Mouse (Mus musculus) ES-E14 (cell line): ENCODE results near the gene Gmppa. TPM values are rescaled to one million over a fixed set of nuclear protein-coding genes. Genes with fewer than 3 reads are reported as not detected.
A peak's percentile ranks its signal among the peaks of the same experiment; 100 is the strongest.

Source experiments
- DNase-seq: peaks from one replicate; pipeline ENCODE4 v3.0.0-alpha.2; 2013; ENCODE audit warnings: low read depth, low spot score
- H3K27ac ChIP-seq: 2 replicates; pipeline ENCODE4 v1.5.1; 2012; ENCODE audit warnings: low read depth, mild to moderate bottlenecking, low read length, moderate library complexity, mixed read lengths; ENCODE audit not compliant: poor library complexity, insufficient read depth, severe bottlenecking
- H3K36me3 ChIP-seq: 2 replicates; pipeline ENCODE4 v1.6.1; 2012; ENCODE audit warnings: mild to moderate bottlenecking, low read length, moderate library complexity, mixed read lengths; ENCODE audit not compliant: control insufficient read depth, poor library complexity, insufficient read depth, severe bottlenecking
- H3K4me1 ChIP-seq, 2 experiments: fragments of 150-350 bp in 1 of 2; sonication (generic) in 1 of 2; 2 replicates each; pipeline ENCODE4 v1.6.1; 2012; ENCODE audit warnings: low read length in 2 of 2, mild to moderate bottlenecking in 1 of 2, mixed read lengths in 1 of 2; ENCODE audit not compliant: control insufficient read depth in 2 of 2, insufficient read depth in 2 of 2, poor library complexity in 1 of 2
- H3K4me3 ChIP-seq, 2 experiments: fragments of 150-350 bp in 1 of 2; sonication (generic) in 1 of 2; 2 replicates each; pipeline ENCODE4 v1.5.1; 2012; ENCODE audit warnings: low read length in 2 of 2, low read depth in 1 of 2, mild to moderate bottlenecking in 1 of 2, mixed read lengths in 1 of 2; ENCODE audit not compliant: insufficient read depth in 1 of 2, poor library complexity in 1 of 2, severe bottlenecking in 1 of 2
- H3K9ac ChIP-seq: 2 replicates; pipeline ENCODE4 v1.6.1; 2012; ENCODE audit warnings: low read depth, mild to moderate bottlenecking, low read length, mixed read lengths; ENCODE audit not compliant: poor library complexity, insufficient read depth, severe bottlenecking
- H3K9me3 ChIP-seq: fragments of 150-350 bp; sonication (generic); 2 replicates; pipeline ENCODE4 v1.6.1; 2012; ENCODE audit warnings: low read depth, mild to moderate bottlenecking, low read length; ENCODE audit not compliant: control insufficient read depth, insufficient read depth
- CHD2 ChIP-seq: IDR thresholded peaks from 2 replicates; pipeline ENCODE4 v1.6.1; 2014; ENCODE audit warnings: mild to moderate bottlenecking, low read depth, low read length, inconsistent platforms
- HCFC1 ChIP-seq: IDR thresholded peaks from 2 replicates; pipeline ENCODE4 v1.6.1; 2012; ENCODE audit warnings: low read length, inconsistent platforms, borderline replicate concordance; ENCODE audit not compliant: insufficient read depth
- MAFK ChIP-seq: IDR thresholded peaks from 2 replicates; pipeline ENCODE4 v1.6.1; 2014; ENCODE audit warnings: mild to moderate bottlenecking, low read depth, low read length, inconsistent platforms; ENCODE audit not compliant: insufficient read depth
- ZC3H11A ChIP-seq: IDR thresholded peaks from 2 replicates; pipeline ENCODE4 v1.6.1; 2012; ENCODE audit warnings: low read depth, mild to moderate bottlenecking, inconsistent platforms, low read length, borderline replicate concordance
- ZNF384 ChIP-seq: IDR thresholded peaks from 2 replicates; pipeline ENCODE4 v1.6.1; 2012; ENCODE audit warnings: low read depth, low read length, inconsistent platforms
- in situ Hi-C, 2 experiments: fragments of 600-800 bp; cut with MboI; formaldehyde crosslinking; loops; one replicate each; pipeline ENCODE4 v1.15.1; 2025; ENCODE audit warnings: low sequenced_read_pairs in 2 of 2, inconsistent platforms in 1 of 2; ENCODE audit not compliant: unreplicated experiment in 2 of 2
- total RNA-seq: library from RNA; depleted of rRNA; stranded (reverse); fragments of 300-350 nt; gene quantifications from 2 replicates; pipeline ENCODE4 v1.2.3, GENCODE M21; 2012

Gene Gmppa
- total RNA-seq, 1 experiment = 40.2 TPM

DNA sequence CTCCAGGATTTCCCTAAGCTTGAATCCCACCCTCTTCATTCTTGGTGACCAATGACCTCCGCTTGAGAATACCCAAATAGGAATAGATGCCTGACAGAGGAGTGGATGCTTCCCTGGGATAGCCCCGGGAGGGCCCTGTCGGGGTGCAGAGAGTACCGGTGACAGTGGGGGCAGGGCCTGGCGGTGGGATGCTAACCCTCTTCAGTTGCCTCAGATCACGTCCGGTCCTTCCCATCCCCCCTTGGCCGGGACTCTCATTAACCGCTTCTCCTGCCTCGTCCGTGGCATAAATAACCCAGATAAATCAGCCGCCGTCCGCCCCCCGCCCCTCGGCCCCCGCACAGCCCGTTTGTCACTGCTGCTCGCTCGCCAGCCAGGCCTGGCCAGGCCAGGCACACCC, 10.9 kb downstream of the Gmppa start:
- Histone ChIP-seq H3K27ac (no peak overlapping the region), H3K36me3 (peaks cover 5% of the 10 kb centered on the region; the same call in 1 of the 2 replicates), H3K9me3 (no peaks in the 10 kb centered on the region), H3K4me1 (peaks cover 12 to 49% of the 10 kb centered on the region in 2 experiments), H3K4me3 (no peak overlapping the region; a peak in 1 of 4 replicates), H3K9ac (no peak overlapping the region)
- TF ChIP-seq ZNF384 (no peak), CHD2 (no peak), MAFK (no peak), HCFC1 (no peak), ZC3H11A (no peak)
- no peak for DNase-seq
- in situ Hi-C loops = no loop called here

DNA sequence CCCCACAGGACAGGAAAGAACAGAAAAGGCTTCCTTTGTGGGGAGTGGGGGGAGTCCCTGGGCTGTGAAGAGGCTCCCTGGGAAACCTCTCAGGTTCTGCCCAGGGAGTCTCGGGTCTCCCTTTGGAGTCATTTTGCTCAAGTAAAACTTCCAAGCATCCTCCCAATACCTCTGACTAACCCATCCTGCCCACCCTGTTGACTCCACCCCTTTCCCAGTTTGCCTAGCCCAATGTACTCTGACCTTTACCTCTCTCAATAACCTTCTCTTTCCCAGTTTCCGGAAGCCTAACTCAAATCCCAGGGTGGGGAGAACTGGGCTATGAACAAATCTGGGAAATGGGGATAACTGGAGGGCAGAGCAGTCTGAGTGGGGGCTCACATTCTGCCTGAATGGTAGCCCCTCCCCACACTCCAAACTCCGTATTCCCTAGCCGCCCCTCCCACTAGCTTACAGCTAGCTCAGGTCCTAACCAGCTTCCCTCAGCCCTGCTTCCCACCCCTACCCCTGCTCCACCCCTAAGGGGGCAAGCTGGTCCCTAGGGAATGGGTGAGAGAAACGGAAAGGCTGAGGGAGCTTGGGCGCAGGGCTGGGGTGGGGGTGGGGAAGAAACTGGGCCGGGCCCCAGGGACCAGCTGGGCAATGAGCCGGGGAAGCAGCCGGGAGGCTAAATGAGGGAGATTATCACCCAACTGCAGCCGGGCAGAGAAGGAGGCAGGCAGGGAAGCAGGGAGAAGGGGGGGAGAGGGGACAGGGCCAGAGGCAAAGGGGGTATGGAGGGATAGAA, 11.7 kb downstream of the Gmppa start:
- DNase-seq = peak; percentile 66

DNA sequence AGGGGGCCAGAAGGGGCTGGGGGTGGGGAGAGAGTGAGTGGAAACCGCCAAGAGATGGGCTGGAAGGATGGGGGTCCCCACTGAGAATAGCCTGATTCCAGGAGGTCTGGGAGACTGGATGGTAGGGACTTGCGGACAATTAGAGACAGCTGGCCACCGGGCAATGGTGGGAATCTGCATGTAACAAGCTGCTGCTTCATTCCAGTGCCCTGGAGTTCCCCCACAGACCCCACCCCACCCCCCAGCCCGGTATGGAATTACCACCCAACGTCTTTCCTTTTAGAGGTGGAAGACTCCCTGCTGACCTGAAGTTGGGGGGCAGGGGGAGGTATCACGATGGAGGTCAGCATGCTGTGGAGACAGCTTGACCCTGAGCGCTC, 12.3 kb downstream of the Gmppa start:
- Histone ChIP-seq H3K36me3 (no peaks in the 10 kb centered on the region), H3K9ac (no peak overlapping the region), H3K4me1 (peaks cover 8 to 35% of the 10 kb centered on the region in 2 experiments; a peak in 3 of 4 replicates), H3K4me3 (no peak overlapping the region), H3K27ac (no peak overlapping the region), H3K9me3 (no peaks in the 10 kb centered on the region)
- no peak for TF ChIP-seq ZNF384
- no peak for TF ChIP-seq MAFK
- no peak for TF ChIP-seq HCFC1
- no peak for TF ChIP-seq ZC3H11A
- TF ChIP-seq CHD2 = no peak
- DNase-seq = no peak
- in situ Hi-C loops = no loop called here

More for the DNA sequence above, 11.7 kb downstream of the Gmppa start:
- TF ChIP-seq CHD2 (no peak), ZNF384 (no peak), ZC3H11A (no peak), MAFK (no peak), HCFC1 (no peak)
- Histone ChIP-seq H3K36me3 (no peaks in the 10 kb centered on the region), H3K9ac (no peak overlapping the region), H3K4me3 (peak overlapping the region in 1 of 2 experiments; percentile 26; a peak in 1 of 4 replicates), H3K4me1 (peaks cover 12 to 41% of the 10 kb centered on the region in 2 experiments), H3K9me3 (no peaks in the 10 kb centered on the region), H3K27ac (no peak overlapping the region)
- in situ Hi-C loops = no loop called here

DNA sequence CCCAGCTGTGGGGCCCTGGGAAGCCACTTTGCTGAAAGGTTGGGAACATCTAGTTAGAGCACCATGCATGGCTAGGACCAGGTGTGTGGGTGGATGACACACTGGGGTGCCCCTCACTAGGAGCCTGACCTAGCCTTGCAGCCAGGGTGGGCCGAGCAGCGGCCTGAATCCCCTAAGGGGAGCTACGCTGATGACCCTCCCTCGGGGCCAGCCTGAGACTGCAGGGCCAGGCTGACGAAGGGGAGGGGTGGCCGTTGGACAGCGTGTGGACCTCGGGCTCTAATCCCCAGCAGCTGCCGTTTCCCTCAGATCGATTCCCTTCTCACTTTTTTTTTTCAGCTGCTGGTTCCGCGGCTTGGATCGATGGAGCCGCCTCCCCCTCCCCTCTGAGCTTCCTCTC, 13.2 kb downstream of the Gmppa start:
- H3K27ac ChIP-seq = no peak overlapping the region
- H3K9ac ChIP-seq = no peak overlapping the region
- H3K36me3 ChIP-seq = no peaks in the 10 kb centered on the region
- in situ Hi-C loops = no loop called here
- DNase-seq = no peak
- no peaks in the 10 kb centered on the region for H3K9me3 ChIP-seq
- TF ChIP-seq MAFK (no peak), ZC3H11A (no peak), HCFC1 (no peak), ZNF384 (no peak), CHD2 (no peak)
- H3K4me3 ChIP-seq = no peak overlapping the region
- peaks cover 8 to 30% of the 10 kb centered on the region in 2 experiments; a peak in 3 of 4 replicates for H3K4me1 ChIP-seq
